Comparison of ENCODE assay signal across 11 mouse cellular contexts in genomic region chr6:85237001-85237400, GRCm38 (mm10). TPM values are rescaled to one million over a fixed set of nuclear protein-coding genes. Genes with fewer than 3 reads are reported as not detected.
DNase-seq lines count a peak whose midpoint lies in the region; ATAC-seq and TF ChIP-seq lines count a peak whose summit lies in the region.
"Had no signal": no experiment of that assay in that cellular context is flagged by ENCODE, and none has a peak within 500 bp of the region (broad histone marks: within the 10 kb centered on the region; RNA-seq: fewer than 3 reads in every experiment).

No protein-coding gene starts in this region.

- H3K9ac ChIP-seq in liver, postnatal 0 days (replicated peaks), result no peak overlapping the region
- H3K9ac ChIP-seq: embryonic facial prominence, embryonic 12.5 days had no signal

- peak; percentile 35 for DNase-seq in heart, postnatal 4 days
- no peak for DNase-seq in heart, postnatal 25 days (ENCODE audit: low spot score)
- DNase-seq in testis, postnatal 14 days (ENCODE audit: low spot score), result no peak
- peak; percentile 10 for DNase-seq in c-Kit-positive CD71-positive TER-119-positive erythroid progenitor cells, embryonic 14.5 days (ENCODE audit: low spot score)
- DNase-seq in liver, postnatal 0 days, result peak; percentile 28
- no peak for DNase-seq in urinary bladder, postnatal 14 days (ENCODE audit: low spot score)
- no peak for DNase-seq in cerebellum, adult 9-10 months

- no peak for TF ChIP-seq POLR2A in testis, adult 2 months (IDR thresholded peaks at IDR 0.05; ENCODE audit: control insufficient read depth, low read depth, low read length)

- no peak for ATAC-seq in liver, postnatal 0 days

- intact Hi-C loops in heart, postnatal 25 days (cut with DNase I), result loop anchor here (5.0 kb wide), 1 partner anchor 75 kb away; no protein-coding TSS in a partner anchor

- H3K4me3 ChIP-seq in testis, adult 2 months (ENCODE audit: control insufficient read depth, low read depth, low read length), result no peak overlapping the region
- no peak overlapping the region for H3K4me3 ChIP-seq in liver, postnatal 0 days (ENCODE audit: low read depth, low read length)
- H3K4me3 ChIP-seq: embryonic facial prominence, embryonic 12.5 days; myocyte had no signal

- WGBS in liver, postnatal 0 days (ENCODE audit: insufficient replicate concordance), result 47% methylated on average over 5 of the region's 5 CpGs

- TF ChIP-seq EP300 in liver, postnatal 0 days (IDR thresholded peaks at IDR 0.05; ENCODE audit: low read depth), result no peak

- H3K9me3 ChIP-seq in liver, postnatal 0 days (ENCODE audit: low read length), result no peaks in the 10 kb centered on the region
- H3K9me3 ChIP-seq: embryonic facial prominence, embryonic 12.5 days had no signal

- no peaks in the 10 kb centered on the region for H3K27me3 ChIP-seq in testis, adult 2 months (ENCODE audit: control insufficient read depth, insufficient read depth, low read length)
- no peaks in the 10 kb centered on the region for H3K27me3 ChIP-seq in liver, postnatal 0 days (ENCODE audit: insufficient read depth, low read length)
- H3K27me3 ChIP-seq: embryonic facial prominence, embryonic 12.5 days had no signal

- no peaks in the 10 kb centered on the region for H3K4me1 ChIP-seq in testis, adult 2 months (ENCODE audit: control insufficient read depth, insufficient read depth, low read length)
- no peaks in the 10 kb centered on the region for H3K4me1 ChIP-seq in liver, postnatal 0 days (ENCODE audit: insufficient read depth)

- H3K36me3 ChIP-seq in testis, adult 2 months (ENCODE audit: control insufficient read depth, insufficient read depth, low read length), result no peaks in the 10 kb centered on the region
- no peaks in the 10 kb centered on the region for H3K36me3 ChIP-seq in liver, postnatal 0 days (replicated peaks; ENCODE audit: insufficient read depth, low read length)
- H3K36me3 ChIP-seq: embryonic facial prominence, embryonic 12.5 days had no signal

- H3K27ac ChIP-seq in testis, adult 2 months (ENCODE audit: control insufficient read depth, insufficient read depth, low read depth, low read length), result no peak overlapping the region
- no peak overlapping the region for H3K27ac ChIP-seq in liver, postnatal 0 days (ENCODE audit: low read depth)
- H3K27ac ChIP-seq: embryonic facial prominence, embryonic 12.5 days had no signal

- TF ChIP-seq CTCF in testis, adult 2 months (IDR thresholded peaks at IDR 0.05; ENCODE audit: control insufficient read depth, insufficient read depth, insufficient replicate concordance, low read depth, low read length), result peak; percentile 55; the same call in 1 of the 2 replicates
- peak; percentile 51 for TF ChIP-seq CTCF in liver, postnatal 0 days (IDR thresholded peaks at IDR 0.05; ENCODE audit: low read depth)

- H3K4me2 ChIP-seq in liver, postnatal 0 days (ENCODE audit: low read depth, low read length), result no peak overlapping the region
- H3K4me2 ChIP-seq: embryonic facial prominence, embryonic 12.5 days had no signal

RNA-seq across cellular contexts. Expression of gene Emx1, which starts 49.8 kb away (rescaled TPM):
- not detected for total RNA-seq in heart, postnatal 4 days (2021)
- not detected for total RNA-seq in heart, postnatal 25 days (2021)
- polyA plus RNA-seq in testis, adult 2 months (2012; rRNA removed), result 0.10 and 0.11 TPM in 2 replicates
- polyA plus RNA-seq in liver, postnatal 0 days (2015; fragmentation: Nextera tagmentation; extraction: Ambion mirVana), result not detected in 2 replicates
- polyA plus RNA-seq: large intestine, adult 2 months; myocyte had no signal

Comparison
In these comparisons a context has a peak if more than half of its experiments do, and no peak if none do; other contexts are left out.
1. DNase-seq: peak in heart, postnatal 4 days (single experiment), c-Kit-positive CD71-positive TER-119-positive erythroid progenitor cells, embryonic 14.5 days (single experiment) and liver, postnatal 0 days (single experiment); none in heart, postnatal 25 days (single experiment), testis, postnatal 14 days (single experiment), urinary bladder, postnatal 14 days (single experiment) and cerebellum, adult 9-10 months (single experiment).